Mouse (Mus musculus) CH12.LX (cell line): ENCODE results near the gene 4931422A03Rik. TPM values are rescaled to one million over a fixed set of nuclear protein-coding genes. Genes with fewer than 3 reads are reported as not detected.

Experiments
- DNase-seq: peaks from one replicate; pipeline ENCODE4 v3.0.0-alpha.2; 2013; ENCODE audit errors: extremely low read depth
- H3K27ac ChIP-seq: 2 replicates; pipeline ENCODE4 v1.5.1; 2012; ENCODE audit warnings: low read depth, mild to moderate bottlenecking, control low read depth, moderate library complexity; ENCODE audit not compliant: insufficient read depth
- H3K27me3 ChIP-seq: replicated peaks from 2 replicates; pipeline ENCODE3; 2012; ENCODE audit warnings: inconsistent platforms
- H3K36me3 ChIP-seq, 2 experiments: replicated peaks in 1 of 2; 2 replicates each; pipeline versions ENCODE3 to v1.6.1; 2012; ENCODE audit warnings: inconsistent platforms in 1 of 2, low read length in 1 of 2, mild to moderate bottlenecking in 1 of 2, mixed read lengths in 1 of 2, moderate library complexity in 1 of 2; ENCODE audit not compliant: control insufficient read depth in 1 of 2, insufficient read depth in 1 of 2
- H3K4me1 ChIP-seq, 2 experiments: 2 replicates each; pipeline ENCODE4 v1.6.1; 2012; ENCODE audit warnings: inconsistent platforms in 1 of 2, moderate library complexity in 1 of 2; ENCODE audit not compliant: insufficient read depth in 2 of 2, control insufficient read depth in 1 of 2
- H3K4me2 ChIP-seq: 2 replicates; pipeline ENCODE4 v1.6.1; 2012; ENCODE audit warnings: low read depth, mild to moderate bottlenecking, control low read depth; ENCODE audit not compliant: poor library complexity, insufficient read depth, severe bottlenecking
- H3K4me3 ChIP-seq, 3 experiments: fragments of 150-350 bp in 1 of 3; sonication (generic) in 1 of 3; replicated peaks in 1 of 3; 2 replicates each; pipeline versions ENCODE3 to v1.5.1; 2011 to 2012; ENCODE audit warnings: low read depth in 2 of 3, low read length in 2 of 3, mild to moderate bottlenecking in 2 of 3, moderate library complexity in 2 of 3, control low read depth in 1 of 3, improper control_type of control experiment in 1 of 3, inconsistent platforms in 1 of 3, mixed read lengths in 1 of 3; ENCODE audit not compliant: poor library complexity in 1 of 3
- H3K79me2 ChIP-seq: replicated peaks from 2 replicates; pipeline ENCODE4 v1.6.1; 2012; ENCODE audit warnings: mild to moderate bottlenecking, moderate library complexity; ENCODE audit not compliant: control insufficient read depth, poor library complexity, insufficient read depth, severe bottlenecking; ENCODE audit errors: extremely low read depth
- H3K9ac ChIP-seq: 2 replicates; pipeline ENCODE4 v1.6.1; 2012; ENCODE audit warnings: low read depth, mild to moderate bottlenecking, control low read depth, moderate library complexity; ENCODE audit not compliant: insufficient read depth
- H3K9me3 ChIP-seq: replicated peaks from 2 replicates; pipeline ENCODE3; 2012; ENCODE audit warnings: low read length, inconsistent platforms, mixed read lengths
- BHLHE40 ChIP-seq: IDR thresholded peaks from 2 replicates; pipeline ENCODE4 v1.6.1; 2011; ENCODE audit warnings: mild to moderate bottlenecking, low read depth, low read length, improper control_type of control experiment
- CHD2 ChIP-seq: IDR thresholded peaks from 2 replicates; pipeline ENCODE4 v1.6.1; 2011; ENCODE audit warnings: low read length, improper control_type of control experiment
- CTCF ChIP-seq, 2 experiments: IDR thresholded peaks in 1 of 2; conservative IDR thresholded peaks in 1 of 2; 2 replicates each; pipeline ENCODE4 v1.5.1; 2011 to 2012; ENCODE audit warnings: low read depth in 2 of 2, low read length in 2 of 2, improper control_type of control experiment in 1 of 2, inconsistent platforms in 1 of 2, mild to moderate bottlenecking in 1 of 2, moderate library complexity in 1 of 2
- ELF1 ChIP-seq: IDR thresholded peaks from 2 replicates; pipeline ENCODE4 v1.6.1; 2014; ENCODE audit warnings: low read depth, mild to moderate bottlenecking, inconsistent platforms, low read length, improper control_type of control experiment
- EP300 ChIP-seq: IDR thresholded peaks from 2 replicates; pipeline ENCODE4 v1.6.1; 2011; ENCODE audit warnings: low read length, improper control_type of control experiment
- JUN ChIP-seq: IDR thresholded peaks from 2 replicates; pipeline ENCODE4 v1.6.1; 2011; ENCODE audit warnings: low read depth, mild to moderate bottlenecking, low read length, improper control_type of control experiment, moderate library complexity; ENCODE audit not compliant: insufficient read depth
- KAT2A ChIP-seq: IDR thresholded peaks from 2 replicates; pipeline ENCODE4 v1.6.1; 2012; ENCODE audit warnings: low read length, improper control_type of control experiment, inconsistent platforms; ENCODE audit not compliant: insufficient replicate concordance
- MAFK ChIP-seq: IDR thresholded peaks from 2 replicates; pipeline ENCODE4 v1.6.1; 2011; ENCODE audit warnings: low read length, improper control_type of control experiment; ENCODE audit not compliant: insufficient replicate concordance
- MEF2A ChIP-seq: IDR thresholded peaks from 2 replicates; pipeline ENCODE4 v1.6.1; 2014; ENCODE audit warnings: low read depth, mild to moderate bottlenecking, inconsistent platforms, low read length, improper control_type of control experiment, borderline replicate concordance
- MXI1 ChIP-seq: IDR thresholded peaks from 2 replicates; pipeline ENCODE4 v1.6.1; 2011; ENCODE audit warnings: mild to moderate bottlenecking, low read depth, low read length, improper control_type of control experiment
- MYC ChIP-seq: IDR thresholded peaks from 2 replicates; pipeline ENCODE4 v1.6.1; 2011; ENCODE audit warnings: low read depth, mild to moderate bottlenecking, improper control_type of control experiment, low read length
- NELFE ChIP-seq: IDR thresholded peaks from 2 replicates; pipeline ENCODE4 v1.6.1; 2011; ENCODE audit warnings: low read depth, low read length, improper control_type of control experiment
- NRF1 ChIP-seq: IDR thresholded peaks from 2 replicates; pipeline ENCODE4 v1.6.1; 2014; ENCODE audit warnings: low read depth, mild to moderate bottlenecking, inconsistent platforms, low read length, improper control_type of control experiment, moderate library complexity
- POLR2A ChIP-seq: IDR thresholded peaks from 2 replicates; pipeline ENCODE4 v1.6.1; 2011; ENCODE audit warnings: low read depth, mild to moderate bottlenecking, improper control_type of control experiment, low read length
- RAD21 ChIP-seq: IDR thresholded peaks from 2 replicates; pipeline ENCODE4 v1.6.1; 2011; ENCODE audit warnings: low read depth, mild to moderate bottlenecking, low read length, improper control_type of control experiment, moderate library complexity
- SIN3A ChIP-seq: IDR thresholded peaks from 2 replicates; pipeline ENCODE4 v1.6.1; 2012; ENCODE audit warnings: low read length, improper control_type of control experiment, inconsistent platforms
- SMC3 ChIP-seq: IDR thresholded peaks from 2 replicates; pipeline ENCODE4 v1.6.1; 2011; ENCODE audit warnings: low read depth, low read length, improper control_type of control experiment
- TBP ChIP-seq: conservative IDR thresholded peaks from 2 replicates; pipeline ENCODE4 v1.6.1; 2011; ENCODE audit warnings: low read depth, low read length, improper control_type of control experiment
- TCF12 ChIP-seq: IDR thresholded peaks from 2 replicates; pipeline ENCODE4 v1.6.1; 2014; ENCODE audit warnings: low read depth, mild to moderate bottlenecking, inconsistent platforms, low read length, improper control_type of control experiment
- UBTF ChIP-seq: IDR thresholded peaks from 2 replicates; pipeline ENCODE4 v1.6.1; 2012; ENCODE audit warnings: low read depth, mild to moderate bottlenecking, inconsistent platforms, low read length, improper control_type of control experiment, moderate library complexity
- USF1 ChIP-seq: IDR thresholded peaks from 2 replicates; pipeline ENCODE4 v1.6.1; 2014; ENCODE audit warnings: low read depth, mild to moderate bottlenecking, inconsistent platforms, low read length, improper control_type of control experiment
- USF2 ChIP-seq: conservative IDR thresholded peaks from 2 replicates; pipeline ENCODE4 v1.6.1; 2011; ENCODE audit warnings: low read depth, low read length, improper control_type of control experiment
- ZC3H11A ChIP-seq: IDR thresholded peaks from 2 replicates; pipeline ENCODE4 v1.6.1; 2012; ENCODE audit warnings: low read depth, mild to moderate bottlenecking, inconsistent platforms, low read length, improper control_type of control experiment
- dilution Hi-C: fragments of 300-500 bp; cut with MboI; formaldehyde crosslinking; loops from 2 replicates; pipeline ENCODE4 v1.14.3; 2020; ENCODE audit warnings: low sequenced_read_pairs; ENCODE audit not compliant: extremely low pct_unique_long_range_greater_than_20kb, extremely low pct_ligation_motif_present
- in situ Hi-C: fragments of 300-500 bp; cut with MboI; formaldehyde crosslinking; loops from 3 replicates; pipeline ENCODE4 v1.14.3; 2019; ENCODE audit warnings: low sequenced_read_pairs, low pct_ligation_motif_present, low pct_unique_long_range_greater_than_20kb, mixed read lengths
- polyA plus RNA-seq: library from polyadenylated mRNA; unstranded; fragments of >175 nt; gene quantifications from 2 replicates; pipeline ENCODE4 v1.2.1, GENCODE M21; 2012; ENCODE audit warnings: low read depth; ENCODE audit not compliant: insufficient read length
- total RNA-seq, 2 experiments: library from RNA; depleted of rRNA; stranded (reverse); fragments of 300-350 nt in 1 of 2; fragments of >200 nt in 1 of 2; gene quantifications; 2 replicates each; pipeline ENCODE4 v1.2.3; 2012 to 2014

Gene 4931422A03Rik
- total and polyA plus RNA-seq, 3 experiments: 0.68 to 2.4 TPM; not detected in 1

DNA sequence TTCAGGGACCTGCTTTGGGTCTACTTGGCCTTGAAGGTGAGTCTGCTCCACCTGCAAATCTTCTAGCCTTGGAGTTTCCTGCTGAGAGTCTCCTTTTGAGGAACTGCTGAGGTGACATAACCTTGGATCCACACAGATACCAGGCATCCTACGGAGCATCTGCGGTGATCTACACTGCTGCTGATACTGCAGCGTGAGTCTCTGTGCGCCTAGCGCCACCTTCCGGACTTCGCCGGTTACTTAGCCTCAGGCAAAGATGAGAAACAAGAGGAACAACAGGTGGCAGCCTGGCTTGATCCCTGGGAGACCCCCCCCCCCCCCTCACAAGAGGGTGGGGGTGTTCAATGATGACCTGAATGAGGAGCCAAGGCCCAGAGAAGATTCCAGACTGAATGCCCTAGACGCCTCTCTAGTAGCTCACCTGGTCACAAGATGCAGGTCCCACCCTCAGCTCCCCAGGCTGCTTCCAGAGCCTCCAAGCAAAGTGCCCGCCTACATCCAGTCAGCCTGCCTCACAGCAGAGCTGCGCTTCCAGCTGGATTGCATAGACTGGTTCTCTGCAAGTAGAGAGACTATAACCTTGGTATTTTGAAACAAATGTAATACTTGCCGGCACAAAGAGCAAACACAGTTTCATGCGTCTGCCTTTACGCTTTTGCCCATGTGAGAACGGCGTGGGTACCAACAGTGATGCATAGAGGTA, 25.3 kb downstream of the 4931422A03Rik start (continued):
- TF ChIP-seq NRF1 (no peak), SMC3 (peak; percentile 77), CTCF (conservative IDR thresholded peaks at IDR 0.05 in 1 of 2, IDR thresholded peaks at IDR 0.05 in 1 of 2; ENCODE audit: low read depth in 2 of 2, low read length in 2 of 2) (peak; percentile 37 to 91; a peak in 3 of 4 replicates), TBP (no peak), ZC3H11A (peak; percentile 22), CHD2 (no peak), JUN (no peak), NELFE (no peak), POLR2A (no peak), UBTF (no peak), KAT2A (no peak), SIN3A (0 out of 2 replicates have a peak, but pooled peaks have one; percentile 23), MXI1 (no peak)

GRCm38 (mm10) chr2:104001861-104002260, 26.3 kb downstream of the 4931422A03Rik start:
- Histone ChIP-seq H3K4me2 (no peak overlapping the region), H3K9me3 (no peaks in the 10 kb centered on the region), H3K4me1 (no peaks in the 10 kb centered on the region), H3K4me3 (no peak overlapping the region), H3K79me2 (no peaks in the 10 kb centered on the region), H3K27me3 (peaks cover 4% of the 10 kb centered on the region), H3K27ac (no peak overlapping the region), H3K9ac (no peak overlapping the region), H3K36me3 (no peaks in the 10 kb centered on the region)
- in situ Hi-C loops: loop anchor here (10.0 kb wide), 2 partner anchors 257 to 437 kb away; partner anchors contain the start of gene Abtb2
- dilution Hi-C loops: no loop called here
- DNase-seq: no peak
- no peak for TF ChIP-seq MYC
- TF ChIP-seq ELF1: no peak
- no peak for TF ChIP-seq EP300
- no peak for TF ChIP-seq UBTF
- no peak for TF ChIP-seq TCF12
- TF ChIP-seq MEF2A: no peak
- no peak for TF ChIP-seq MAFK
- no peak for TF ChIP-seq USF1
- no peak for TF ChIP-seq SIN3A
- TF ChIP-seq RAD21: no peak
- no peak for TF ChIP-seq BHLHE40
- no peak for TF ChIP-seq USF2
- no peak for TF ChIP-seq MXI1
